Mouse (Mus musculus) heart, embryonic 16.5 days (tissue): Measurements from ENCODE around the gene Map1lc3a. TPM values are rescaled to one million over a fixed set of nuclear protein-coding genes. Genes with fewer than 3 reads are reported as not detected.

Experiments
- ATAC-seq: fragments of 200-750 bp; cut with Nextera tagmentation; replicated peaks from 2 replicates; pipeline ENCODE4 v1.8.0; 2017; ENCODE audit warnings: moderate number of reproducible peaks; ENCODE audit not compliant: insufficient read depth, low FRiP score; ENCODE audit errors: extremely low read depth
- H3K27ac ChIP-seq: fragments of 300-500 bp; sonication (generic); 2 replicates; pipeline ENCODE4 v1.5.1; 2014; ENCODE audit warnings: mild to moderate bottlenecking, low read length, control low read depth, moderate library complexity
- H3K27me3 ChIP-seq: fragments of 300-500 bp; sonication (generic); 2 replicates; pipeline ENCODE4 v1.6.1; 2014; ENCODE audit warnings: low read length, mixed read lengths; ENCODE audit not compliant: control insufficient read depth, insufficient read depth
- H3K36me3 ChIP-seq: fragments of 300-500 bp; sonication (generic); 2 replicates; pipeline ENCODE4 v1.6.1; 2014; ENCODE audit not compliant: control insufficient read depth, insufficient read depth
- H3K4me1 ChIP-seq: fragments of 300-500 bp; sonication (generic); 2 replicates; pipeline ENCODE4 v1.6.1; 2014; ENCODE audit warnings: low read length, mixed read lengths; ENCODE audit not compliant: control insufficient read depth, insufficient read depth
- H3K4me2 ChIP-seq: fragments of 300-500 bp; sonication (generic); 2 replicates; pipeline ENCODE4 v1.6.1; 2014; ENCODE audit warnings: low read depth, mild to moderate bottlenecking, control low read depth, low read length
- H3K4me3 ChIP-seq: fragments of 300-500 bp; sonication (generic); 2 replicates; pipeline ENCODE4 v1.5.1; 2014; ENCODE audit warnings: mild to moderate bottlenecking, control low read depth, low read length
- H3K9ac ChIP-seq: fragments of 300-500 bp; sonication (generic); 2 replicates; pipeline ENCODE4 v1.6.1; 2014; ENCODE audit warnings: low read length, control low read depth
- H3K9me3 ChIP-seq: fragments of 300-500 bp; sonication (generic); replicated peaks from 2 replicates; pipeline ENCODE4 v1.6.1; 2016; ENCODE audit warnings: low read length; ENCODE audit not compliant: control insufficient read depth
- whole genome bisulfite sequencing: fragments of 180-500 bp; shearing (Covaris S2); extraction: QIAGEN DNeasy Blood & Tissue Kit; methylation state at CpG from one replicate; pipeline ENCODE4 v1.1.7; 2014; 5-methylcytosine and 5-hydroxymethylcytosine counted together
- polyA plus RNA-seq: library from polyadenylated mRNA; unstranded; fragments of >200 nt; fragmentation: Nextera tagmentation; extraction: Ambion mirVana; gene quantifications from 2 replicates; pipeline ENCODE4 v1.2.1, GENCODE M21; 2015

The Map1lc3a gene
- polyA plus RNA-seq, 1 experiment from 2014 or later, result 427 TPM

DNA sequence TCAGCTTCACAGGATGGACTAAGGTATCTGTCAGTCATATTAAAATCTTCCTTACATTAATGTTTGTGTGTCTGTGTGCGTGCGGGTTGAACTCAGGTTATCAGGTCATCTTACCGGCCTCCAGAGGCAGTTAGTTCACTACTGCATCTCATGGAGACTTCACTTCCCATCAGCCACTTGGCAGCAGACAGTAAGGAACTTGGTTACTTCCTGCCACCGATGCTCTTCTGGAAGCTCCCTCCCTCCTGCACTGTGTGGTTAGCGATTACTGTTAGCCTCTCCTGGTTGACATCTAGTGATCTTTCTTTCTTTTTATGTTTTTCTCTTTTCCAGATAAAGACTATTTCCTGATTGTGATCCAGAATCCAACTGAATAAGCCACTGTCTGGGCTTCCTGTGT lies 26.5 kb upstream of the Map1lc3a start:
- H3K36me3 ChIP-seq, result peaks cover 58% of the 10 kb centered on the region
- no peak overlapping the region for H3K27ac ChIP-seq
- H3K9me3 ChIP-seq, result no peaks in the 10 kb centered on the region
- H3K9ac ChIP-seq, result no peak overlapping the region
- 88% methylated on average over 5 of the region's 5 CpGs for WGBS
- no peak for ATAC-seq
- no peaks in the 10 kb centered on the region for H3K27me3 ChIP-seq
- no peak overlapping the region for H3K4me3 ChIP-seq
- H3K4me1 ChIP-seq, result peaks cover 10% of the 10 kb centered on the region; the same call in 1 of the 2 replicates
- no peak overlapping the region for H3K4me2 ChIP-seq

GRCm38 (mm10) chr2:155265526-155265925 lies 10.6 kb upstream of the Map1lc3a start:
- H3K9ac ChIP-seq, result no peak overlapping the region
- no peaks in the 10 kb centered on the region for H3K4me1 ChIP-seq
- H3K27me3 ChIP-seq, result no peaks in the 10 kb centered on the region
- H3K36me3 ChIP-seq, result no peaks in the 10 kb centered on the region
- no peaks in the 10 kb centered on the region for H3K9me3 ChIP-seq
- ATAC-seq, result no peak
- H3K27ac ChIP-seq, result no peak overlapping the region
- WGBS, result 79% methylated on average over 6 of the region's 6 CpGs
- H3K4me3 ChIP-seq, result no peak overlapping the region
- no peak overlapping the region for H3K4me2 ChIP-seq

DNA sequence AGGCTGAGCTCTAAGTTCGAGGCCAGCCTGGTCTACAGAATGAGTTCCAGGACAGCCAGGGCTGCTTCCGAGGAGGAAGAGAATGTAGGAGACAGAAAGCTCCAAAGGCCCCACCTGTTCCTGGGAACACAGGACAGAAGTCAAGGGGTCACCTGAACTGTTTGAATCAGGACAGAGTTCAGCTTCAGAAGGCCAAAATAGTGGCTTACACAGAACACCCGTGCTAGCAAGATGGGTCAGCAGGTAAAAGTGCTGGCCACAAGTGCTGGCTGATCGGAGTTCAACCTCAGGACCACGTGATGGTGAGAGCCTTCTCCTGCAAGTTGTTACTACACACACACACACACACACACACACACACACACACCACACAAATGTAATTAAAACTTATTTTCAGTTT lies 9.2 kb upstream of the Map1lc3a start:
- 86% methylated on average over 4 of the region's 5 CpGs for WGBS
- ATAC-seq, result no peak

DNA sequence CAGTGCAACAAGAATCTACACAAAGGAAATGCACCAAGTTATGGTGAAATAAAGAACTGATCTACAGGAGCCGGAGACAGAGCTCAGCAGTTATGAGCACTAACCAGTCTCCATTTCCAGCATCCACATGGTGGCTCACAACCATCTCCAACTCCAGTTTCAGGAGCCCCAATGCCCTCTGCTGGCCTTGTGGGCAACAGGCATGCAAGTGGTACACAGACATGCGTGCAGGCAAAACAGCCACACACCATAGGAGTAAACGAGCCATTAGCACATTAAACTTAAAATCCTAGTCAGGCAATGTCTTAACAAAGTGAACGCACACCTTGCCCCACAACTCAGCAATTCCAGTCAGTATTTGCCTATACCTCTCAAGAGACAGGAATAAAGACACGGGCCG lies 4.1 kb upstream of the Map1lc3a start:
- 87% methylated on average over 6 of the region's 6 CpGs for WGBS
- ATAC-seq, result no peak
- H3K9ac ChIP-seq, result no peak overlapping the region
- no peak overlapping the region for H3K4me2 ChIP-seq
- H3K4me1 ChIP-seq, result peaks cover 6% of the 10 kb centered on the region
- H3K27me3 ChIP-seq, result no peaks in the 10 kb centered on the region
- H3K27ac ChIP-seq, result no peak overlapping the region
- H3K4me3 ChIP-seq, result no peak overlapping the region
- H3K9me3 ChIP-seq, result no peaks in the 10 kb centered on the region
- no peaks in the 10 kb centered on the region for H3K36me3 ChIP-seq

More for the DNA sequence above, 9.2 kb upstream of the Map1lc3a start:
- Histone ChIP-seq H3K9ac (no peak overlapping the region), H3K4me2 (no peak overlapping the region), H3K4me3 (no peak overlapping the region), H3K36me3 (no peaks in the 10 kb centered on the region), H3K9me3 (no peaks in the 10 kb centered on the region), H3K27ac (no peak overlapping the region), H3K4me1 (no peaks in the 10 kb centered on the region), H3K27me3 (no peaks in the 10 kb centered on the region)

DNA sequence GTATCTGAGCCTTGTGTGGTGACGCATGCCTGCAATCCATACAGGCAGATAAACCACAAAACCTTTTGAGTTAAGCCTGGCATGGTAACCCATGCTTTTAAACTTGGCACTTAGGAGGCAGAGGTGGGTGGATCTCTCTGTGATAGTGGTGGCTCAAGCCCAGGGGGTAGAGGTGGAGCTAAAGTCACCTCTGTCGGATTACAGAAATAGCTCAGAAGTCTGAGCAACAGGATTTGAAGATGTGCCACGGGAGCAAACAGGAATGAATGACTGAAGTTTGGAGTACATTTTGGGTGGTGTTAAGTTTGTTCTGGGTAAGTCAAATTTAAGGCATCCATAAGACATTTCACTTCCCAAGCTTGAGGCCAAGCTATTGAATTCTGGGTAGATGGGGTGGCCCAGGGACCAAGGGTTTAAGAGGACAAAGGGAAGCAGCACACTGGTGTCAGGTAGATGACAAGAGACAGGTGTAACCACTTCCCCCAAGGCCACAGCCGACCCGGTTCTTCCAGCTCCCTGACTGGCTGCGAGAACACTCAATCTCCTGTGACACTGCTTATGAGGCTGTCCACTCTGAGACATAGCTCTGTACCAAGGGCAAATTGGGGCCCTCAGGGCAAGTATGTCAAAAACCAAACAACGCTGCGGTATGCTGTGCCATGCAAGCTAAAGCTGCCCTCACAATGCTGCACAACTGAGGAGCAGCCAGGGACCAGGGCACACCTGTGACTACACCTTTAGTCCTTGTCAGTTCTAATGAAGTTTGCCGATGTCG lies 3.5 kb upstream of the Map1lc3a start:
- H3K9me3 ChIP-seq, result no peaks in the 10 kb centered on the region
- no peak overlapping the region for H3K4me3 ChIP-seq
- ATAC-seq, result no peak
- H3K27me3 ChIP-seq, result no peaks in the 10 kb centered on the region
- H3K27ac ChIP-seq, result no peak overlapping the region
- 53% methylated on average over 10 of the region's 10 CpGs for WGBS
- no peaks in the 10 kb centered on the region for H3K36me3 ChIP-seq
- no peak overlapping the region for H3K4me2 ChIP-seq
- peaks cover 12% of the 10 kb centered on the region for H3K4me1 ChIP-seq
- no peak overlapping the region for H3K9ac ChIP-seq

- no peak overlapping the region for H3K27ac ChIP-seq
- no peaks in the 10 kb centered on the region for H3K27me3 ChIP-seq
- no peaks in the 10 kb centered on the region for H3K9me3 ChIP-seq
- H3K4me1 ChIP-seq, result peaks cover 19% of the 10 kb centered on the region
- no peak overlapping the region for H3K4me2 ChIP-seq
- no peak overlapping the region for H3K9ac ChIP-seq
- 92% methylated on average over 8 of the region's 8 CpGs for WGBS
- H3K4me3 ChIP-seq, result no peak overlapping the region
- no peak for ATAC-seq
- H3K36me3 ChIP-seq, result 0 out of 2 replicates have a peak, but pooled peaks cover 2% of the 10 kb centered on the region
Measured at GRCm38 (mm10) chr2:155273603-155274002, 2.5 kb upstream of the Map1lc3a start.

GRCm38 (mm10) chr2:155276621-155277175 lies 601 bp downstream of the Map1lc3a start:
- Histone ChIP-seq H3K4me2 (peak overlapping the region; percentile 68), H3K9ac (peak overlapping the region; percentile 91), H3K9me3 (no peaks in the 10 kb centered on the region), H3K27ac (peak overlapping the region; percentile 88), H3K27me3 (no peaks in the 10 kb centered on the region), H3K4me3 (peak overlapping the region; percentile 76), H3K36me3 (0 out of 2 replicates have a peak, but pooled peaks cover 2% of the 10 kb centered on the region), H3K4me1 (peaks cover 19% of the 10 kb centered on the region)
- under 1% methylated on average over 35 of the region's 49 CpGs for WGBS
- ATAC-seq, result peak; percentile 92

- H3K4me2 ChIP-seq, result peak overlapping the region; percentile 68
- peak overlapping the region; percentile 91 for H3K9ac ChIP-seq
- WGBS, result 84% methylated on average over 2 of the region's 2 CpGs
- peak overlapping the region; percentile 76 for H3K4me3 ChIP-seq
- H3K4me1 ChIP-seq, result peaks cover 14% of the 10 kb centered on the region
- no peak for ATAC-seq
- no peaks in the 10 kb centered on the region for H3K9me3 ChIP-seq
- H3K27ac ChIP-seq, result no peak overlapping the region
- H3K36me3 ChIP-seq, result 0 out of 2 replicates have a peak, but pooled peaks cover 2% of the 10 kb centered on the region
- H3K27me3 ChIP-seq, result no peaks in the 10 kb centered on the region
Measured at GRCm38 (mm10) chr2:155277721-155278120, 1.6 kb downstream of the Map1lc3a start.

- H3K9me3 ChIP-seq, result no peaks in the 10 kb centered on the region
- no peak for ATAC-seq
- no peak overlapping the region for H3K9ac ChIP-seq
- 0 out of 2 replicates have a peak, but pooled peaks cover 2% of the 10 kb centered on the region for H3K36me3 ChIP-seq
- no peaks in the 10 kb centered on the region for H3K27me3 ChIP-seq
- WGBS, result 73% methylated on average over 7 of the region's 7 CpGs
- H3K4me2 ChIP-seq, result no peak overlapping the region
- peaks cover 20% of the 10 kb centered on the region for H3K4me1 ChIP-seq
- H3K4me3 ChIP-seq, result no peak overlapping the region
- H3K27ac ChIP-seq, result peak overlapping the region; percentile 40; the same call in 1 of the 2 replicates
Measured at GRCm38 (mm10) chr2:155278361-155278760, 2.3 kb downstream of the Map1lc3a start.
